Mouse (Mus musculus) testis, postnatal 14 days (tissue): ENCODE results near the gene Ranbp2.

Source experiments
- DNase-seq: peaks from one replicate; pipeline ENCODE4 v3.0.0; 2021; ENCODE audit warnings: low spot score

Ranbp2 gene

DNA sequence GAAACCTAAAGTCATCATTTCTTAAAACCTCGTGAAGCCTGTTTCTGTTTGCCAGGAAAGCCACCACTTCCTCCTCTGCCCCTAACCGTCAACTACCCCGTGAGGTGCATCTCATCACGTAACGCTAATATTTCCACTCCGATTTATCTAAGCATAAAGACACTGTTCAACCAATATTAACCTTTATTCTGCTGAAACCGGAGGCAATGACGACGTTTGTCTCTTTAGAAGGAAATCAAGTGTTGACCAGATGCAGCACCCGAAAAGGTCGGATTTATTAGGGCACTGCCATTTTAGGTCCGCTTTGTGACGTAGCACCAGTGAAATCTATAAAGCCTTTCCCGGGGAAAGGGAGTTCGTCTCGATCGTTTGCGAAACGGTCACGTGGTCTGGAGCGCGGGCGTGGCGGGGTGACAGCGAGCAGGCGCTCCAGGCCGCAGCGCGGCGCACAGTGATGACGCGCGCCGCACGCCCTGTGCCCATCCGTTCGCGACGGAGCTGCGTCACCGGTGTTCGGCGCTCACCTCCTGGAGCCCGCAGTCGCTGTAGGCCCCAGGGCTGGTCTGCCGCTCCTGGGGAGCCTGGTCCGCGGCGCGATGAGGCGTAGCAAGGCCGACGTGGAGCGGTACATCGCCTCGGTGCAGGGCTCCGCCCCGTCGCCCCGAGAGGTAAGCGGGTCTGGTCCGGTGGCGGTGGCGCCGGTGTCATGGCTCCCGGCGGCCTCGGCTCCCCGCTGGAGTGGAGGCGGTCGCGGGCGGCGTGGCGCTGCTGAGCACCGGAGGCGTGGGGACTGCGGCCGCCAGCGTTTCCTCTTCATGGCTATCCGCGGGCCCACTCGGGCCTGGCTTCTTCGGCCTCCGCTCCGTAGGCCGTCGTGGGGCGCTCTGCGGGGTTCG is at the start of gene Ranbp2:
Gene Ranbp2, plus strand, starts transcription at position 537 of the 896 bp plus-strand sequence.
- DNase-seq: peak; percentile 98

DNA sequence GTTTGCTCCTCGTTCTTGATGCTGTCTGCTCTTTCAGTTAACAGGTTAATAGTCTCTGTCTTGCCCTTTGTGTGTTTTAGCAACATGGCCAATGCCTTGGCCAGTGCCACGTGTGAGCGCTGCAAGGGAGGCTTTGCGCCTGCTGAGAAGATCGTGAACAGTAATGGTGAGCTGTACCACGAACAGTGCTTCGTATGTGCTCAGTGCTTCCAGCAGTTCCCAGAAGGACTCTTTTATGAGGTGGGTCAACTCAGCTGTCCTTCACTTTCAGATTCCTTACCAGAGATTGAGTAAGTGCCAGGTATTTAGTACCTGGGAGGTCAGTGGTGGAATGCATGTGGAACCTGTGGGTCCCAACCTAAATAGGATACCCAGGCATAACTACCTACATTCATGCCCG is 47.8 kb upstream of the Ranbp2 start:
- no peak for DNase-seq

DNA sequence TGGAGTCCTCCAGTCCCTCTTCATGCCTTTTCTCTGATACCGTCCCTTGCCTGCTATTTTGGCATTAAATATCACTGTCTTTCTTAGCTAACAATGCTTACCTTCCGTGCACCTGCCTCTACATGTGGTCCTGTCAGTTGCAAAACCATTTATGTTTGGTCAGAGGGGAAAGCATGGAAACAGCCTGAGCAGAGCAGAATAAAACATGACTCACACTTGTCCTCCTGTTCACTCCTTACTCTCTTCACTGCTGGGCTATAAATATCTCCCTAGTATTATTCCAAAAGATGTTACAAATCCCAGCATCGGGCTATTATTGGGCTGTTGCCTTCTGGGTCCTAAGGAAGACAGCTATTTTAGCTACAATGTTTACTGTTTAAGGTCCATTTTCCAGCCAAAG is 44.9 kb upstream of the Ranbp2 start:
- DNase-seq: no peak

DNA sequence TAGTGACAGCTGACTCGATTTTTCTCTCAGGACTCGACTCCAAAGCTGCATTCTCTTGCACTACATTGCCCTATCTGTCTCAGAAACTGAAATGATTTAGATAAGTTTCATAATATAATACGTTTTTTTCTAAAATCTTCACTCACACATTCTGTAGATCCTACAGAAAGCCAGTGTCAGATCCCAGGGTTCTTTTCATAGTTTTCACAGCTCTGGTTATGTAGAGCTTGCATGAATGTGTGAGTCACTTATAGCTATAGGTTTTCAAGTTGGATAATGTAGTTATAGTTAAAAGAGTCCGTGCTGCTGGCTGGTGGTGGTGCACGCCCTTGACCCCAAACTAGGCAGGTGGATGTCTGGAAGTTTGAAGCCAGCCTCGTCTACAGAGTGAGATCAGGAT is 42.1 kb upstream of the Ranbp2 start:
- DNase-seq: no peak

DNA sequence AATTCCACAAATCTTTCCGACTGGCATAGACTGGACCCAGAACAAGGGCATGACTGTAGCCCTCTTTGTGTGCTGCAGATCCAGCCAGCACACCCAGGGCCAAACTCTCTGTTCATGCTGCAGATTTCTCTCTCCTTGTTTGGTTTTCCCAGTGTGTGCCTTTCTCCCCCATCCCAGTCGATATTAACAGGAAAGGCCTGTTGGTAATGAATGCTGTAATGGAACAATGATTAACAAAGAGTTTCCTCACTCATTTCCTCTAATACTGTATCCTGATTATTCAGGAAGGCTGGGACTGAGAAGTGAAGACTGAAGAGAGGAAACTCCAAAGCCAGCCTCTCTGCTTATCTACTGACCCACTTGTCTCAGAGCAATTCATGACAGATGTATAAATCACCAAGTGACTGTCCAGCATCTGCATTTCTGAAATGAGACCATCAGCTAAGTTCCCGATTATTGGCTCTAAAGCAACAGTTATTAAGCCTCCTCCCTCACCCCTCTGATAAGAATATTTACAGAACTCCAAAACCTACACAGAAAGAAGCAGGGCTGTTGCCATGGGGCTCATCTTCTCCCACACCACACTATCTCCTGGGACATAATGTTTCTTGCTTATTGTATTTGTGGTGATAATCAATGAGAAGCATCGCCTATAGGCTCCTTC is 41.3 kb upstream of the Ranbp2 start:
- no peak for DNase-seq

DNA sequence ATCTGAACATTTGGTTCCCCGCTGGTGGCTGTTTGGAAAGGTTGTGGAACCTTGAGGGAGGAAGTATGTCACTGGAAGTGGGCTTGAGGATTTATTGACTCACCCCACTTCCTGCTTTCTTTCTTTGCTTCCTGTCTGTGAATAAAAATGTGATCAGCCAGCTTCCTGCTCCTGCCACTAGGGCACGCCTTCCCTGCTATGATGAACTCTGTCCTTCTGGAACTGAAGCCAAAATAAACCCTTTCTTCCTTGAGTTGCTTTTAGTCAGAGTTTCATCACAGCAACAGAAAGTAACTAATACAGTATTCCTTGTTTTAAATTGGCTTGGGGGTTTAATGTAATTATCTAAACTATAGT is 40.8 kb upstream of the Ranbp2 start:
- no peak for DNase-seq

DNA sequence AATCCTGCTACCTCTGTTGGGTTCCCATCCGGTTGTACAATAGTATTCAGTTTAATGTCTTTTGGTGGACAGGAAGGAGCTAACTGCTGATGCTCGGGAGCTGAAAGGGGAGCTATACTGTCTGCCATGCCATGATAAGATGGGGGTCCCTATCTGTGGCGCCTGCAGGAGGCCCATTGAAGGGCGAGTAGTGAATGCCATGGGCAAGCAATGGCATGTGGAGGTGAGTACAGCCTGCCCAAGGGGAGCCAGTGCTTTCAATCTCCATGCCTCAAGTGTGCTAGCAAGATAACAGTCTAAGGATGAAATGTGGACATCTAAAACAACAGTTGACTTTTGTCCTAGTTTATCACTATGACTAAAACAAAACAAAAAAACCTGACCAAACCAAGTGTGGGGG is 34.4 kb upstream of the Ranbp2 start:
- no peak for DNase-seq

DNA sequence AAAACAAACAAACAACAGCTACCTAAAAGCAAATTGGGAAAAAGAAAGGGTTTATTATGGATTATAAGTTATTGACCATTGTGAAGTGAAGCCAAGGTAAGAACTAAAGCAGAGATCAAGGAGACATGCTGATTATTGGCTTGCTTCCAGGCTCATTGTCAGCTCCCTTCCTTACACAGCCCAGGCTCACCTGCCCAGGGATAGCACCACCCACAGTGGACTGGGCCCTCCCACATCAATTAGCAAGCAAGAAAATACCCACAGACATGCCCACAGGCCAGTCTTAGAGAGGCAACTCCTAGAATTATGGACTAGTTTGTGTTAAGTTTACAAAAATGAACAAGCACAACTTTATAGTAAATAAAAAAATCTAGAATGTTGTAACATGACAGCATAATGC is 33.9 kb upstream of the Ranbp2 start:
- no peak for DNase-seq

DNA sequence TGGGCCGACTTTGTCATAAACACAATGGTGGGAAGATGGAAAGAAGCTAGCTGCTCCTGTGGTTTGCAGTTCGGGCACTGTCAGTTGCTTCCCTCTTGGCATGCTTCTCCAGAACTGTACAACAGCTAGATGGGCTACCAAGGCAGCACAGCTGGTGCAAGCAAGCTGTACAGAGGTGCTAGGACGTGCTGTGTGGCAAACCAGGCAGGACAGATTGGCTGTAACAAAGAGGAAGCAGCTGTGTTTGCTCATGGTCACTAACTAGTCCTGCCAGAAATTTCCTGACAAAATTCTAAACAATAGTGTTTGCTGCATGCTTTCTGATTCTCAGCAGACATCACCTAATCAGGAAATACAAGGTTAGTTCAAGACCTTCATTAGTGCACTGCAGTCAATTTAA is 30.0 kb upstream of the Ranbp2 start:
- no peak for DNase-seq

DNA sequence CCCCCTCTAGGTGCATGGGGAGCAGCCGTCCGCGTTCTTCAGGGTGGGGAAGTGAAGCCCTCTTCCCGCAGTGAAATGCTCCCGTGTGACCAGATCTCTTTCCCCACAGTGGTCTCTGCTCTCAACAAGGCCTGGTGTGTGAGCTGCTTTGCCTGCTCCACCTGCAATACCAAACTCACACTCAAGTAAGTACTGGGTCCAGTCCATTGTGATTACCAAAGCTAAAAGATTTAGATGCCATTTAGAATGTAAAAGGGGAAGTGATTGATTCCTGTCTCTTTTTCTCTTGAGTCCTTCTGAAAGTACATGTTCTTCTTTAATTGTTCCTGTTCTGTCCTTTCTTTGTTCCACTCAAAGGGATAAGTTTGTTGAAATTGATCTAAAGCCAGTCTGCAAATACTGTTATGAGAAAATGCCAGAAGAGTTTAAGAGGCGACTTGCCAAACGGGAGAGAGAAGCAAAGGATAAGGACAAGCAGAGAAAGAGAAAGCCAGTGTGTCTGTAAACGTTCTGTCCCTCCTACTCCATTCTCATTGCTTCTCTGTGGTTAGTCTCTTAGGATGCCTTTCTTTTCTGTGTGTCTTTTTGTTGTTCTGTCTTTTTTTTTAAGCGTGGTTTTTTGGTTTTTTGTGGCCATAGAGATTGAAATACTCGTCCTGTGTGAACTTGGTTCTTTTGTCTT is 28.3 kb upstream of the Ranbp2 start:
- DNase-seq: no peak

DNA sequence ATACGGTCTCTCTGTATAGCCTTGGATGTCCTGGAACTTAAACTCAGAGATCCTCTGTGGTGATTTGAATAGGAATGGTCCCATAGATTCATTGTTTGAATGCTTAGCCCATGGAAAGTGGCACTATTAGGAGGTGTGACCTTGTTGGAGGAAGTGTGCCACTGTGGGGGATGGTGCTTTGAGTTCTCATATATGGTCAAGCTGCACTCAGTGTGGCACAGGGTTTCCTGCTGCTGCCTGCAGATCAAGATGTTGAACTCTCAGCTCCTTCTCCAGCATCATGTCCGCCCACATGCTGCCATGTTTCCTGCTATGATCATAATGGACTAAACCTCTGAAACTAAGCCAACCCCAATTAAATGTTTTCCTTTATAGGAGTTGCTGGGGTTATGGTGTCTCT is 18.8 kb upstream of the Ranbp2 start:
- DNase-seq: no peak

DNA sequence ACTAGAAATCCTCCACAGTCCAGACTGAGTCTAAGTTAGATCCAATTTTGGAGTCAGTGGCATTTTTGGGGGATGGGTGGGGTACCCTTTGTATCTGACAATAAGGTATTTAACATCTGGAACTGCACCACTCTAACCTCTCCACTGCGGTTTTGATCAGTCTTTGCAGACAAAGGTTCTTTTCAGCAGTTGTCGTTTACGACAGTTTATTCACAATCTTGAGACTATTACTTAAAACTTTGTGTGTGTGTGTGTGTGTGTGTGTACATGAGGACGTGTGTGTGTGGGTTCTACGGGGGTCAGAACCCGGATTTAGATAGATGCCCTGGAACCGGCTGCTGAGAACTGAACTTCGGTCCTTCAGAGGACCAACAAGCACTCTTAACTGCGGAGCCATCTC is 870 bp upstream of the Ranbp2 start:
- no peak for DNase-seq

DNA sequence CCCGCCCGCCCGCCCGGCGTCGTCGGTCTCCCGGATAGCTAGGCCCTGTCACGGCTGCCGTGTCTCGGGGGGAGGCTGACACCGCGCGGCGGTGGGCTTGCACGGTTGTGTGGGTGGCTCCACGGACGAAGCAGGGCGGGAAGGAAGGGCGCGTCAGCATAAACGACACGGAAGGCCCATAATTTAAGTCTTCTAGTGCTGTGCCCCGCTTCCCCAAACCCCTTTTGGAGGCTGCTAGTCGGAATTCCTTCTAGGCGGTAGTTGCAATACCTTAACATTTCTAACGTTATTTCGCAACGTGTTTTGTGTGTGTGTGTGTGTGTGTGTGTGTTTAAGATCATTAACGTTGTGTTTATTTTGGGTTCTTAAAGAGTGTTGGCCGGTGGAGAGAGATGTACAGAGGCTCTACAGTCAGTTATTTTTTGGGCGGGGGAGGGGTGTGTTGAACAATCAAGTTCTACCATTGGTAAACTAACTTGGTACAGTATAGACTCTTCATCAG is 611 bp downstream of the Ranbp2 start:
- no peak for DNase-seq

DNA sequence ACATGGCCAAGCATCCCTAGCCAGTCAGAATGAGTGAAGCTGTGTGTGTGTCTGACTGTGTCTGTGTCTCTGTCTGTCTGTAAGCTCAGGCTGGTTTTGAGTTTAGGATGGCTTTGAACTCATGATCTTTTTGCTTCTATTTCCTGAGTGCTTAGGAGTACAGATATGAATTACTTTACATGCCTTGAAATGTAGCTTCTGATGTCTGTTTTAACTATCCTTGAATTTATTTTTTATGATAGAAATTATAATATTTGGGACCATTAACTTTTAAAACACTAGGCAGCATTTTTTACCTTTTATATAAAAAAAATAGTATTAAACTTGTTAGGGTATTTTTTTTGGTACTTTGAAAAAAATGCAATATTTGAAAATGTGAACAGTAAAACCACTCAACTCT is 4.9 kb downstream of the Ranbp2 start:
- no peak for DNase-seq

DNA sequence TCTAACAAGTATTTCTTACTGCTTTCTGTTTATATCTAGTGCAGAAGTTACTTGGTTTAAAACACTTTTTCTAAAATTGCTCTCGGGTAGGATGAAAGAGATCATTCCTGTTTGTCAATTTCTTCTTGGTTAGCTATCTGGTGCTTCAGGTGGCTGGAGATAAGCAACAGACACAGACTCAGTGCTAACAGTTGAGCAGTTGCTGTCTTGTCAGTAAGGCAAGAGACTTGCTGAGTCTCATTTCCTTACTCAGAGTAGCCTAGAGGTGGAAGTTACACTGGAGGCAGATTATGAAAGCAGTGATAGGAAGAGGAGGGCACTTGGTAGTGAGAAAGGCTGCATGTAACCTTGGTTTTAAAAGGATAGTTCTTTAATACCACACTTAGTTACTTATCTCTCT is 5.5 kb downstream of the Ranbp2 start:
- DNase-seq: no peak

DNA sequence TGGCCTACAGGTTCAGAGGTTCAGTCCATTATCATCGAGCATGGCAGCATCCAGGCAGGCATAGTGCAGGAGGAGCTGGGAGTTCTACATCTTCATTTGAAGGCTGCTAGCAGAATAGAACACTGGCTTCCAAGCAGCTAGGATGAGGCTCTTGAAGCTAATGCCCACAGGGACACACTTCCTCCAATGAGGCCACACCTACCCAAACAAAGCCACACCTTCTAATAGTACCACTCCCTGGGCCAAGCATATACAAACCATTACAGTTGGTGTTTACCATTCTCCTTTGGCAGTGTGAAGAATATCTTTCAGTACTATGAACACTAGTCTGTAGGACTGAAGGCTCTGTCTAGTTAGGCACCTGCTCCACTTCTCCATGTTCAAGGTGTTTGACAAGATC is 13.2 kb downstream of the Ranbp2 start:
- no peak for DNase-seq

DNA sequence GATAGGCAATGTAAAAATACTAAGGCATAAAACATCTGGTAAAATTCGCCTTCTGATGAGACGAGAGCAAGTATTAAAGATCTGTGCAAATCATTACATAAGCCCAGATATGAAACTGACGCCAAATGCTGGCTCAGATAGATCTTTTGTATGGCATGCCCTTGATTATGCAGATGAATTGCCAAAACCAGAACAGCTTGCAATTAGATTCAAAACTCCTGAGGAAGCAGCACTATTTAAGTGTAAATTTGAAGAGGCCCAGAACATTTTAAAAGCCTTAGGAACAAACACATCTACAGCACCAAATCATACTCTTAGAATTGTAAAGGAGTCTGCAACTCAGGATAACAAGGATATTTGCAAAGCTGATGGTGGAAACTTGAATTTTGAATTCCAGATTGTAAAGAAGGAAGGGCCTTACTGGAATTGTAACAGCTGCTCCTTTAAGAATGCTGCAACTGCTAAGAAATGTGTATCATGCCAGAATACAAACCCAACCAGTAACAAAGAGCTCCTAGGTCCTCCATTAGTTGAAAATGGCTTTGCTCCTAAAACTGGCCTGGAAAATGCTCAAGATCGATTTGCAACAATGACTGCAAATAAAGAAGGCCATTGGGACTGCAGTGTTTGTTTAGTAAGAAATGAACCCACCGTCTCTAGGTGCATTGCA is 30.5 kb downstream of the Ranbp2 start:
- DNase-seq: no peak

DNA sequence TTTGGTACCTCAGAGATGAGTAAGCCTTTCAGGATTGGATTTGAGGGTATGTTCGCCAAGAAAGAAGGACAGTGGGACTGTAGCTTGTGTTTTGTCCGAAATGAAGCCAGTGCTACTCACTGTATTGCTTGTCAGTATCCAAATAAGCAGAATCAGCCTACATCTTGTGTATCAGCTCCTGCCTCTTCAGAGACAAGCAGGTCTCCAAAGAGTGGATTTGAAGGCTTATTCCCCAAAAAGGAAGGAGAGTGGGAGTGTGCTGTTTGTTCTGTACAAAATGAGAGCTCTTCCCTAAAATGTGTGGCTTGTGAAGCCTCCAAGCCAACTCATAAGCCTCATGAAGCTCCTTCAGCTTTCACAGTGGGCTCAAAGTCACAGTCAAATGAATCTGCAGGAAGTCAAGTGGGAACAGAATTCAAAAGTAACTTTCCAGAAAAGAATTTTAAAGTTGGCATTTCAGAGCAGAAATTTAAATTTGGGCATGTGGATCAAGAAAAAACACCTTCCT is 31.4 kb downstream of the Ranbp2 start:
- no peak for DNase-seq

DNA sequence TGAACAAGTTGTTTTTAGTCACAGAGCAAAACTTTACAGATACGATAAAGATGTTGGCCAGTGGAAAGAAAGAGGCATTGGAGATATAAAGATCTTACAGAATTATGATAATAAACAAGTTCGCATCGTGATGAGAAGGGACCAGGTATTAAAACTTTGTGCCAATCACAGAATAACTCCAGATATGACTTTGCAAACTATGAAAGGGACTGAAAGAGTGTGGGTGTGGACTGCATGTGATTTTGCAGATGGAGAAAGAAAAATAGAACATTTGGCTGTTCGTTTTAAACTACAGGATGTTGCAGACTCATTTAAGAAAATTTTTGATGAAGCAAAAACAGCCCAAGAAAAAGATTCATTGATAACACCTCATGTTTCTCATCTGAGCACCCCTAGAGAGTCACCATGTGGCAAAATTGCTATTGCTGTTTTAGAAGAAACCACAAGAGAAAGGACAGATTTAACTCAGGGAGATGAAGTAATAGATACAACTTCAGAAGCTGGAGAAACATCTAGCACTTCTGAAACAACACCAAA is 33.3 kb downstream of the Ranbp2 start:
- no peak for DNase-seq

DNA sequence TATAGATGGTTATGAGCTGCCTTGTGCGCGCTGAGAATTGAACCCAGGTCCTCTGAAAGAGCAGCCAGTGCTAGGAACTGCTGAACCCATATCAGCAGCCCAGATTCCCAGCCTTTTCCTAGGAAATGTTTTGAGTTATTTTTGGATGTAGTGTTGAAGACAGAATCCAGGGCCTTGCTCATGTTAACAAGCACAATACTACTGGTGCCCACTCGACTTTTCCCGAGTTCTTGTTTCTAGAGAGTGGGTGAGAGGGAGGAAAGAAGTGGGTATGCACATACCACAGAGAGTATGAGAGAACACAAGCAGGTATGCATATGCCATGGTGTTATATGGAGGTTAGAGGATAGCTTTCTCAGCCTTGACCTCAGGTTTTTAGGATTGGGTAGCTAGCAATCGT is 44.3 kb downstream of the Ranbp2 start:
- DNase-seq: no peak

DNA sequence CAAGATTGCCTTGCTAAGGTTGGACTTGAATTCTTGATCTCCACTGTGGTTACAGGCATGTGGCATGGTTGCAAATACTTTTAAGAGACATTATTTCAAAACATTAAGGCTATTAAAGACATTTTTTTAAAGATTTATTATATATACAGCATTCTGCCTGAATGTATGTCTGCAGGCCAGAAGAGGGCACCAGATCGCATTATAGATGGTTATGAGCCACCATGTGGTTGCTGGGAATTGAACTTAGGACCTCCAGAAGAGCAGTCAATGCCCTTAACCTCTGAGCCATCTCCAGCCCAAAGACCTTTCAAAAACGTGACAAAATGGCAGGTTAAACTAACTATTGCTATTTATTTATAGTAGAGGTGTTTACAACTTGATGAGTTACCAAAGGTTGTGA is 48.9 kb downstream of the Ranbp2 start:
- DNase-seq: no peak

DNA sequence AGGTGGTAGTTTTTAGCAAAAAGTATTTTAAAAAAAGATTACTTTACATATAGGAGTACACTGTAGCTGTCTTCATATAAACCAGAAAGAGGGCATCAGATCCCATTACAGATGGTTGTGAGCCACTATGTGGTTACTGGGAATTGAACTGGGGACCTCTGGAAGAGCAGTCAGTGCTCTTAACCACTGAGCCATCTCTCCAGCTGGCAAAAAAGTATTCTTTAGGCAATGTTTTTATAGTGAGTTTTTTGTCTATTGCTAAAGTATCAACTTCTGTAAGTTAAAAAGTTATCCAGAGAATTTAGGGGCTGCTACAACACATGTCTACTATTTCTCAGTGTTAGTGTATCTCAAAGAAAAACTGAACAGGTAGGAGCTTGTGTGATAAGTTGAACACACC is 50.0 kb downstream of the Ranbp2 start:
- no peak for DNase-seq
